Mouse (Mus musculus) retina, postnatal 7 days (tissue): ENCODE data around the gene Rag2.

Experiments
- DNase-seq: peaks from one replicate; pipeline ENCODE4 v3.0.0-alpha.2; 2012; ENCODE audit warnings: low read depth, low spot score

The Rag2 gene

DNA sequence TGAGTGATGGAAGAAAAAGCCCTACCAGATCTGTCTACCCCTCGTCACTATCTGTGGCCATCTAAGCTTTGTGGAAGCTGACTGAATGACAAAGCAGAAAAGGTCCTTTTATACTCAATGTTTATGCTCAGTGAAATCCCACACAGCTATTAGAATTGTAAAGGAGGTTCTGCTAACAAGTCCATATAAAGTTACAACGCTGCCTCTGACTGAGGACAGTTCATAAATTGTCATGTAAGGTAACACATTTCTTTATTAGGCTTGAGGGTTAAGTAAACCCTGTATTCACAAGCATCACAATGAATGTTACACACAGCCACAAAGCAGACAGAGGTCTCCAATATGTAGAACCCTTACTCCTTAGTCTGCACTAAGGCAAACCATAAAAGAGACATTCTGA lies 507 bp upstream of the Rag2 start:
- DNase-seq: no peak

DNA sequence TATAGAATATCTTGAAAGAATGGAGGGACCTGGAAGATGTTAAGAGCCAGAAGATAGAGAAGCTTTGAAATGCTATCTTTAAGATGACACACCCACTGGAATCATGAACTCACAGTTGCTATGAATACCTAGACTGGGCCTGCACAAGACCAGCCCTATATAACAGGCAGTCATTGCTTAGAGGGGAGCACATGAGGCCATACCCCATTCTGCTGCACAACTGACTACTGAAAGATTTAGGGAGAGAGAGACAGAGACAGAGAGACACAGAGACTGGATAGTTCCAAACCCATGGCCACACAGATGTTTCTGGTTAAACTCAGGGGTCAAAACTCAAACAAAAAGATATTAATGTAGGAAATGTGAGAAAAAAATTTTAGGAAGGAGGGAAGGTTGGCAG lies 2.7 kb downstream of the Rag2 start:
- DNase-seq: no peak

DNA sequence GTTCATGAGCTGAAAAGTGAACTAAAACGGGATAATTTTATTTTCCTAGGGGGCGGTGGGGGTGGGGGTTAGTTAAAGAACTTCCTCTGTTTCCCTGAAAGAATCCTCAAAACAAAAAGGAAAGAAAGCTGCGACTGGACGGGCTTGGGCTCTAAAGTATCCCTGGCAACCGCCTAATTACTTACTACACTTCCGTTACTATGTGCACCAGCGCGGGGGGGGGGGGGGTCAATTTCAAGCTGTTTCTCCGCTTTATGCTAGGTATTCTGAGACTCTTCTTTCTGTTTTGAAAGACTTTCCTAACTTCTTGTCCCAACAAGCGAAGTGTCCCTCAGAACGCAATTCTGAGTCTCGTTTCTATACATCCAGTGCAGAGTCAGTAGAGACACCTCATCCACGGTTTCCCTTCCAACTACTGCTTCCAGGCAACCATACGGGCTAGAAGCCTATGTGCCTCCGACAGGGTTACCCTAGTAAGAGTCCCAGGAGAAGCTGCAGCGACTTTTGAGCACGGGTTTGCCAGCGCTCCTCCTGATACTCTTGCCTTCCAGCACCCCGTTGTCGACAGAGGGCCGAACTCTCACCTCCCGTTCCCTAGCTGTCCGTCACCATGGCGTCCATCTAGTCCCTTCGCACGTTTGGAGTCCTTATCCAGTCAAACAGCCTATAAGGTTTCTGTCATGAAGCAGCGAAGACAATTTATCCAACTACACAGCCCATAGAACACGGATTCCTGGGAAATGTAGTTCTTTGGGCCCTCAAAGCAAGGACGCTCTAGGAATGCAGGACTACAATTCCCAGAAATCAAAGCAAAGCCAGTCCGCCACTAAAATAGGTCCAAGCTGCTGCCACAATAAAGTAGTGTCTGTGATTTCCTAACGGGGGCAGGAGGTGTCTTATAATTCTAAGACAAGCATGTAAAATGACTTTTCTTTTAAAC lies 4.0 kb downstream of the Rag2 start:
- peak; percentile 92 for DNase-seq

DNA sequence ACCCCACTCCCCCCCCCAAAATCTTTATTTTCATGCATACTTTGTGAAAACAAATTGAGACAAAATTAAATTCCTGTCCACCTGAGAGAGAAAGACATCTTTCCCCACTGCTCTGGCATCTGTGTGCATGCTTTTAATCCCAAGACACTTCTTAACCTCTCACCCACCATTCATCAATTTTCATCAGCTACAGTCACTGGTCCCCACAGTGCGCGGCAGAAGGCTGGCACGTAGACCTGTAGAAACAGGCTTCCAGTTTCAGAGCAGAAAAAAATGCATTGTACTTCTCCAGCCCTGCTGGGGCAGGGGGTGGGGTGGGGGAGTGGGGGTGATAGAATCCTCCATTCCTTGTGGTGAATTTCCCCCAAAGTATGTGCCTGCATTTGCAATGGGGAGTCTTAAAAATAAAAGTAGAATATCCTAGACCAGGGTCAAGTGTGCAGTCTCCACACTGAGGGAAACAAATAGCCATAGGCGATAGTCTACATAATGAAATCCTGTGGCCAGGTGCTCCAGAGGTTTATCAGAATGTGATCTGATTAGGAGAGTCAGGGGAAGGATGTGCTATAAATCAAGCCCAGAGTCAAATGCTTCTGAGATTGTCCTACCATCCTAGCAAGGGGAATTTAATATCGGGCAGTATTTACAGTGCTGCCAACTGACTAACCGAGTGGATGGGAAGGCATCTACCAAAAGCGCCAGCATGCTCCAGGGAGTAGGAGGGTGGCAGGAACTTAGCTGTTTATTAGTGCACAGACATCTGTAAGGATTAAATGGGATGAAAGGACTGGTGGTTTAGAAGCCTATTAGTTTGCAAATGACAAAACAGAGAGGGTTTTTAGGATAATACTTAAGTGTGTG lies 14.7 kb downstream of the Rag2 start:
- DNase-seq: no peak

DNA sequence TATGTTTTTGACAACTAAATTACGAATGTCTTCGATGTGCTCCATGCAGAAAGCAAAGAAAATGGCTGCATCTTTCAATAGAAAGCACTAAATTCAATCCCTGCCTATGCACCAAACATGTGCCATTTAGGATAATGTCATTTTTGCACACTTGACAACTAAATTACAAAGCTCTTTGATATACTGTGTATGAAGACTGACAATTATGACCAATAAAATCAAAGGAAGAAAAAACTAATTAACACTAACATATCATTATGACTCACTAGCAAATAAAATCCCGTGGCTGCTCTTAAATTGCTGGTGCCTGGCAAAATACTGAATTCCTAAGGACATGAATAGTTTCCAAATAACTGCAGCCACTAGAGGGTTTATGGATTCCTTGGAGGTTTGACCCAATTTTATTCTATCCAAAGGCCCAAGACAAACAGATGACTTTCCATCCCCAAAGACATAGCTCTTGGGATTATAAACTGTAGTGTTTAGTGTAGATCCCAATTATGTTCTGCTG lies 15.4 kb downstream of the Rag2 start:
- DNase-seq: no peak

DNA sequence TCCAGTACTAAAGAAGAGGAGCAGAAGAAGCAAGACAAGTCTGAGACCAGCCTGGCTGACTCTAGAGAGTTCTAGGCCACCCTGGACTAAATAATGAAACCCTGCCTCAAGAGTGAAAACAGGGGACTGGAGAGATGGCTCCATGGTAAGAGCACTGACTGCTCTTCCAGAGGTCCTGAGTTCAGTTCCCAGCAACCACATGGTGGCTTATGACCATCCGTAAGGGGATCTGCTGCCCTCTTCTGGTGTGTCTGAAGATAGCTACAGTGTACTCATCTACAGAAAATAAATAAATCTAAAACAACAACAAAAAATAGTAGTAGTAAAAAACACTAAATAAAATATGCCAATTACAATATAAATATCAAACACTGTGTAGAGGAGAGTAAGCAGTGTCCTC lies 21.3 kb downstream of the Rag2 start:
- no peak for DNase-seq

DNA sequence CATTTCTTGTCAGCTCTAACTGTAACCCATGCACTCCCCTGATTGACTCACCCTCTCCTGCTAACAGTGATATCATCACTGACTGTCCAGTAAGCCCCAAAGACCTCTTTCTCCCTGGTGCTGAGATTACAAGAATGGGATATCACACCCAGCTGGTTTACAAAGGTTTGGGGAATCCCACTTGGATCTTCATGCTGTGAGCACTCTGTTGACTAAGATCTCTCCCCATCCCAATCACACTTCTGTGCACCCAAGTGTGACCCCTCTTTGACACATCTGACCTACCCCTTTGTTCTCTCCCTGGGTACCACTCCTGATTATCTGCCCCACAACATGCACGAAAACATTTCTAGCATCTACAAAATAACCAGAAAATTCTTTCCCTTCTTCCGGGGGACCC lies 23.8 kb downstream of the Rag2 start:
- no peak for DNase-seq

DNA sequence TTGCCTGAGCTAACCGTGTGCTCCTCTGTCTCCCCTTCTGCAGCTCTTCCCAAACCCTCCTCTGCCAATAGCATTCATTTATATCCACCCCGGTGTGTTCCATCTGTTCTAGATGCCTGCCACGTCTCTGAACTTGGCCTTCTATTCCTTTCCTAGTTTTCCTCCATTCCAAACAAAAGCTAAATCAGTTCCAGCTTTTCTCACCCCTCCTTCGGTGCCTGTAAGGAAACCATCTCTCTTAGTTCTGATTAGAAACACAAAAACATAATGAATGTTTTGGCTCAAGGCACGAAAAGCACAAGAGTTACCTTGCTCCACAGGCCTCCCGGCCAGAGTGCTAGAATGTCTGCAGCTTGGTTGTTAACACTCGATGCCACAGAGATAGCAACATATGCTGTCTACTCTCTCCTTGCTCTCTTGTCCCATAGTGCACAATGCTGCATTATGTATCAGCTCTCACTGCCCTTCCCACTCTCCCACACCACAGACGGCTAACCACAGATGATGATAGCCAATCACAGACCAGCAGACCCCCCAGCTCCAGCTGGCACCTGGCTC lies 24.7 kb downstream of the Rag2 start, which contains the start of the genes Rag1 and B230118H07Rik:
Gene Rag1 (minus strand): TSS at position 388 of the 558 bp plus-strand sequence.
Gene B230118H07Rik (minus strand): TSS at position 419 of the 558 bp plus-strand sequence.
- no peak for DNase-seq

DNA sequence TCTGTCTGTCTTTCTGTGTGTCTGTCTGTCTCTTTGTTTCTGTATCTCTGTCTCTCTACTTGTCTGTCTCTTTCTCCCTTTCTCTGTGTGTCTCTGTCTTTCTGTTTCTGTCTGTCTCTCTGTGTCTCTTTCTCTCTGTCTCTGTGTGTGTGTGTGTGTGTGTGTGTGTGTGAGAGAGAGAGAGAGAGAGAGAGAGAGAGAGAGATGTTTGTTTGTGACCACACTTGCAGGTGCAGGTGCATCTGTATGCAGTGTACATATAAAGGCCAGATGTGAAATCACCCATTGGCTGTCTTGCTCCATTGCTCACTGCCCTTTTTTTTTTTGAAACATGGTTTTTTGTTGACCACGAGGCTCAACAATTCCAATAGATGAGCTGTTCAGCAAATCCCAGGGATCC lies 25.9 kb downstream of the Rag2 start:
- DNase-seq: no peak

DNA sequence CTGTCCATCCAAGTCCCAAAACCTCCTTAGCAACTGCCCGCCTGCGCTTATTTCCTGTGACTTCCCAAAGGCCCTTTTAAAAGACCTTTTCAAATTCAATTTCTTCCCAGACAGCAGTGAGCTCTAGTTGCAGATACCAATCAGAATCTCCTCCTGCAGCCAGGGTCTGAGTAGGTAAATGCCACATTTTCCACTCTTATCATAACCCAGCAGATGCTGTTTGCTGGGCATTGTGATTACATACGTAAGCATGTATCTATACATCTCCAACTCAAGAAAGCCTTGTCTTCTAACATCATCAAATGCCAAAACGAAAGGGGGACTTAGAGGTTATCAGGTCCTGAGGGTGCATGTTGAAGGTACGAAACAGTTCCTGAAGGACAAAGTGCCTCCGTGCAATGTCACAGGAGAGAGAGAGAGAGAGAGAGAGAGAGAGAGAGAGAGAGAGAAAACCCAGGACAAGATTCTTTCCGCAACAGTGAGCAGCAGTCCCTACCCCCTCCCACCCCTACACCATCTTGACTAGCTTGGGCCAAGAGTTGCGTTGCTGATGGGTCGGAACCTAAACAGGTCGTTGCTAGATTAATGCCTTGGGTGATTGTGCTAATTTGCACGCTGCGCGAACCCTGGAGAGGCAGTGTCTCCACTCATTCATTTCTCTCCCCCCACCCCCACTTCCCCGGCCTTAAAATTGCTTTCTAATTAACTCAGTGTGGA lies 27.8 kb downstream of the Rag2 start:
- DNase-seq: no peak

DNA sequence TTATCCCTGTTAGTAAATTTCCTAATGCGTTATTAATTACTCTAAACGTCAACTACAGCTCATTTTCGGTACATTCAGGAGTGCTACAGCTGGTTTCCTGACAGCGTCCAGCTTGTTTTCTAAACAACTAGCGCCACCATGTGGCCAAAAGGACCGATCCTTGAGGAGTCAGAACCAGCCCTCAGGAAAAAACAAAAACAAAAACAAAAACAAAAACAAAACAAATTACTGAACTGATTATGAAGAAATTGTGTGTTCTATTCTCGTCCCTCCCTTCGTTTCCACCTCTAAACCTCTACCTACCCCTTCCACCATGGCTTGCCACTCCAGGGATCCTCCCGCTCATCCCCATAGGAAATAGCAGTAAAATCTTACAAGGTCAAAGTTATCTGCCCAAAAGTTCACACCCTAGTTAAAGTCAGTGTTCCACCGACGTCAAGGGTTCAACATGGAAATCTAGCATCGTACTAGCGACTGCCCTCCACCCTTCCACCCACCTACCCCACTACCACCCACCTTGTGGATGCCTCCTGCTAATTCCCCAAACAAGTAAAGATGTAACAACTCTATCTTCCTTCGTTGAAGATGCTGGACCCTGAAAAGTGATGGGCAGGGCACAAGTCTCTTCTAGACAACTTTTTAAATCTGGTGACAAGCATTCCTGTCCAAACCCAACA lies 28.5 kb downstream of the Rag2 start:
- DNase-seq: peak; percentile 81

DNA sequence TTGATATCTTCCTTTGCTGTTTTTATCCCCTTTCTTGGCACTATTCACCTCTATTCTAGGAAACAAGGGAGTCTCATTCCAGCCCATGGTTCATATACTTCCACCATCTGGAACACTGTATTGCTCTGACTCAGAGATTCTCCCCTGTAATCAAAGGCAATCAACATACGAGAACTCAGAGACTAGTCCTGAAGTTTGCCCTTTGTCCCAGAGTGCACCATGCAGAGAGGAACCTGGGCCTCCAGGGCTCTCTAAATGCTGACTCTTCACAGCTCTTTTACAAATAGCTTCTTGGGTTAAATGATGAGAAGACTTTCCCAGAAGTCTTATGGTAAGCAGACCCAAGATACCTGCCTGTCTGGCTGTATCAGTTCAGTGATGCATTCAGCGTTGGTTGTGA lies 36.0 kb downstream of the Rag2 start:
- DNase-seq: no peak

DNA sequence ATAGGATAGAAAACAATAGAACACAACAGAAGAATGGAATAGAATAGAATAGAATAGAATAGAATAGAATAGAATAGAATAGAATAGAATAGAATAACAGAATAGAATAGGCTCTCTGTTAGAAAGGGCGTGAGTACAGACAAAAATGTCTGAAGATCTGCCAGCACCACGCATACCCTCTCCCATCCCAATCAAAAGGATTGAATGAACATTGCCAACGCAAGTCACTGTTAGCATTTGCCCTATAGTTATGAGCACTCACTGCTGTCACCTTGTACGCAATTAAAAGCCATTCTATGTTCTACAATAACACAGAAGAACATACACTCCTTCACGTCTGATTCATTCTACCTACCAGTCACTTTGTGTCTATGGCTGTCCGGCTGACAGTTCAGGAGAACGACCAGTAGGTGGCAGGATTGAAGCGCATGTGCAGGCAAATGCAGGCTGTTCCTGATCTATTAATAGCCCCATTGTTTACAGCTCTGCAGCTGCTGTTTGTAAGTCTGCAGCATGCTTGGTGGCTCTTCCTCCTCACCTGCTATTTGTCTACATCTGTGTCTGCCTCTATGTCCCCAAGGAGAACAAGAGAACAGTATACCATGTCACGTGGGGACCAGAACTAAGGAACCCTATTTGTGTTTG lies 40.7 kb downstream of the Rag2 start:
- DNase-seq: peak; percentile 74

DNA sequence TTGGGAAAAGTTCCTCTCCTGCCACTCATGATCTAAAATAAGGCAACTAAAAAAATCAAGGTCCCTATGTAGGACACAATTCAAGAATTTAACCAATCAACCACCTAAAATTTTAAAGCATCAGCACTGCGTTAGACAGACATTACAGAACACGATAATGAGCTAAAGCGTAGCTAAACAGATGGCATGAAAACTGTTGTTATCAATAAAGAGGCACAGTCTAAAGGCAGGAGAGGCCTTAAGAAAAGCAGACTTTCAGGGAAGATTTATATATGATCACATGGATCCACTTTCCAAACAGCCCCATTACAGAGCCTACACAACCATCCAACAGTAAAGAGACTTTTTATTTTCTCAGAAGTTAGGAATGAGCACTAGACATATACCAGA lies 41.2 kb downstream of the Rag2 start:
- DNase-seq: no peak

DNA sequence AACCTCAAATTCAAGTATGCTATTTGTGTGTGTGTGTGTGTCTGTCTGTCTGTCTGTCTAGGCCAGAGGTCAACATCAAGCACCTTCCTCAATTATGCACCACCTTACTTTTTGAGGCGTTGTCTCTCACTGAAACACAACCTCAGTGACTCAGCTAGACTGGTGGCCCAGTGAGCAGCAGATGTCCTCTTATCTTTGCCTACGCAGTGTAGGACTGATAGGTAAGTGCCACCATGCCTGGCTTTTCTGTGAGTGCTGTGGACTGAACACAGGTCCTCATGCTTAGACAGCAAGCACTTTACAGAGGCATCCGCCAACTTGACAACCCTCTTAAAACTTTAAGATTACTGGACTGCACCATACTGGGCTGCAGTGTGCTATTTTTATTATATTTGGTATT lies 44.2 kb downstream of the Rag2 start:
- no peak for DNase-seq

DNA sequence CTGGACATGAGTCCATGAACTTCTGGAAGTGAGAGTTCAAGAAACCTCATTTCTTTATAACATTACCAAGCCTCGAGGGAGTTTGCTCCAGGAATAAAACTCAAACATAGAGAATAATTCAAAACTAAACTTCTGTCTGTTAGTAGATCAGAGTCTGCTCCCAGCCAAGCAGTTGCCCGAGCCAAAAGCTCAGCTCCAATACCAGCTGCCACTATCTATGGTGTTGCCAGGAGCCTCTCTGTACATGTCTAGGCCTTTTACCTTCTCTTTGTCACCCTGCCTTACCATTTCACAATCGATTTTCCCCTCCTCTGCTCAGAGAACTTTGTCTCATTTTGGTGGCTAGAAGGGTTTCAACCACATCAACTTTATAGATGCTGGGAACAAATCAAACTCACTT lies 49.0 kb downstream of the Rag2 start:
- no peak for DNase-seq

DNA sequence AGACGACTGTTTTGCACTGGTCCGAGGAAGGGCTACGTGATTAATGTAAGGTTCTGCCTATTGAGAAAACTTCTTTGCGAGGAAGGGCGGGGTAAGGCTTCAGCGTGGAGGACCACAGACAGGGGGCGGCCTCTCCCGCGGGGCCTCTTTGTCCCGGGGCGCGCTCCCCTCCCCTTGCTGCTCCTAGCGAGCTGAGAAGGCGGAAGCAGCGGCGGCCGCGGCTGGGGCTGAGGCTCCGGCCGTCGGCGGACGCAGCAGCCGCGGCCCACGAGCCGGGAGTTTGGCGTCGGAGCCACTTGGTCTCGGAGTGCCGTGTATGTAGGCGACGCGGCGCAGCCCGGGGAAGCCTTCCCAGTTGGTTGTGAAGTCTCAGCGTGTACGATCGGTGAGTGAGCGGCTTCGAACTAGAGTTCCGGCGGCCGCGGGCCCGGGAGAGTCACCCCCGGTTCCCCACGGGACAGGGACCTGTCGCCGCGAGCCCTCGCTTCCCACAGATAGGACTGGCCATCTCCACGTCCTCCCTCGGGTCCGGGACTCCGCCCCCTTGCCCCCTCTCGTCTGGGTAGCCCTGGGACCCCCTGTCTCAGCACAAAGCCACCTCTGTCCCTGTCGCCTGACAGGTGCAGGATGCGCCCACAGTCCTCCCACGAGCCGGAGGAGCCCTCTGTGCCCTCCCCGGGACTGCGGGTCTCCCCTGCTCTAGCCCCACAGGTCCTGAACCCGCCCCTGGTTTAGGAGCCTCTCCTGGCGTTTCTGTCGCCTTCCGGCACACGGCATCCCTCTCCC lies 53.9 kb downstream of the Rag2 start, which contains the start of gene Traf6:
Gene Traf6 (plus strand): TSS at position 194 of the 786 bp plus-strand sequence.
- peak; percentile 63 for DNase-seq

DNA sequence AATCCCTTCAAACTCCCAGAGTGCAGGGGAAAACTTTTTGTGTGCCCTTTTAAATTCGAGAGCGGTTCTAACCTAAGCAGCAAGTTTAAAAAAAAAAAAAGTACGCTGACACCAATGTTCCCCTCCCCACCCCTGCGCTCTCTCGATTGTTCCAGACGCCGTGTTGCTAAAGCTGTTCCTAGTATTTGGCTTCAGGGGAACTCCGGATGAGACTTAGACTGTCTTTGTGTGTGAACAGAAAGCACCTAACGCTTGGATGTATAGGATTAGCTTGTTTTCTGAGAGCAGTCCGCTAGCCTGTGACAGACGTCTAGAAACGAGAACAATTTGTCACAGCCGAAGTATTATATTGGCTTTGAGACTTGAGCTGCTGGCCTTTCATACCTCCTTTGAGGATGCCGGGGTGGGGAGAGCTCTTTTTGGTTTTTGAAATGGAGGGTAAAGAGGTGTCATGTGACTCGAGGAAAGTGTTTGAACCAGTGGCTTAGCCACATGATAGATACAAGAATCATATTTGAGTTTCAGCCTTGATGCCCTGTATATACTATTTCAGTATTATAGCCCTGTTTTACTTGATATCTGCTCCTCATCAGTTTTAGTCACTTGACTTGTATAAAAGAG lies 54.8 kb downstream of the Rag2 start:
- DNase-seq: no peak
